Mouse (Mus musculus): ENCODE results near the gene Gm45062.
"Not testable (repeated sequence)": the region's sequence is repeated elsewhere in the genome, so short reads cannot be mapped to it uniquely, and the experiment has no call there.

The Gm45062 gene

DNA sequence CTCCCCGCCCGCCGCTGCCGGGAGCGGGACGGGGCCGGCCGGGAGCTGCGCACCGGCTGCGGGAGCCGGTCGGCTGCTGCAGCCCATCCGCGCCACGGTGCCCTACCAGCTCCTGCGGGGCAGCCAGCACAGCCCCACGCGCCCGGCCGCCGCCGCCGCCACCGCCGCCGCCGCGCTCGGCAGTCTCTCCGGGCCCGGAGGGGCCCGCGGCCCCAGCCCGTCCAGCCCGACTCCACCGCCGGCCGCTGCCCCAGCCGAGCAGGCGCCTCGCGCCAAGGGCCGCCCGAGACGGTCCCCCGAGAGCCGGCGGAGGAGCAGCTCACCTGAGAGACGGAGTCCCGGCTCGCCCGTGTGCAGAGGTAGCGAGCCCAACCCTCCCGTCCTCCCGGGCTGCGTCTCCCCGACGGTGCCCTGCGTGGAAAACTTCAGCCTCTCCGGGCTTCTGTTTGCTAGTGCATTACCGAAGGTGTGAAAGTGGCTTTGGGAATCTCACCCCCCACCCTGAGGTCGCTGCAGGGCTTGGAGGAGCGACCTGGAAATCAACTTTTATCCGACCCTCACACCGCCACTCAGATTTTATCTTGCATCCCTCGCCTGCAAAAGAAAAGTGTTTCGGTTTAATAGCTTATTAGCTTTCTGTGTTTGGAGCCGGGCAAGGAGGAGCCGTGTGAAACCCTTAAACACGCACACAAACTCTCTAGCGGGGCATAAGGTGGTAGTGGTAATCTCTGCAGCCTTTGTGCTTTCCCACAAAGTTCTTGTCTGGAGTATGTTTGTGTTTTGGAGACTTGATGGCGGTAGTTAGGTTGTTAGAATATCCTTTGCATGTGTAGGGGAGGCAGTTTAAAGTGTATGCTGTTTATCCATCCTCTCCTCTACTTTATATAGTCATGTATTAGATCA, 251.0 kb downstream of the Gm45062 start:
- peak; percentile 61 to 67 for DNase-seq

DNA sequence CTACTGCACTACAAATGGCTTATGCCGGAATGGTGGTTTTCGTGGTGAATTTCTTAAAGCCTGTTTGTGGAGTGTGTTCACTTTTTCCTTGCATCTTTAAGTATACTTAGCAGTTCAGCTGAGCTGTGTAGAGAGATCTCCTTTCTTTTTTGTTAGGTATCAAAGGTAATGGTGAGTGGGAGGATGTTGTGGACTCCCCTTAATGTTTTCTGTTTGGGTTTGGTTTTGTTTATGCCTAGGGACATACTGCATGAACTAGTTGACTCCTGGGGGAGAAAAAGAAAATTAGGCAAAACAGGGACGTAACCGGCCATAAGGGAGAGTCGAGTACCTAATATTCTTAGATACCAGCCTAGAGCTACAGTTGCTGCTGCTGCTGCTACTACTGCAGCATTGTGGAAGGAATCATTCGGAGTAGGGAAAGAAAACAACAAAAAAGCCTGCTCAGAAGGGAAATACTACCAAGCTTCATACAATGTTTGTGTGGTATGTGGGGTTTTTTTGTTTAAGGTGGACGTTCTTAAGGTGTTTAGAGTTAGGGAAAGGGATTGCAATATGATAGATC, 251.7 kb downstream of the Gm45062 start:
- peak in 1 of 2 experiments; percentile 36 for DNase-seq

DNA sequence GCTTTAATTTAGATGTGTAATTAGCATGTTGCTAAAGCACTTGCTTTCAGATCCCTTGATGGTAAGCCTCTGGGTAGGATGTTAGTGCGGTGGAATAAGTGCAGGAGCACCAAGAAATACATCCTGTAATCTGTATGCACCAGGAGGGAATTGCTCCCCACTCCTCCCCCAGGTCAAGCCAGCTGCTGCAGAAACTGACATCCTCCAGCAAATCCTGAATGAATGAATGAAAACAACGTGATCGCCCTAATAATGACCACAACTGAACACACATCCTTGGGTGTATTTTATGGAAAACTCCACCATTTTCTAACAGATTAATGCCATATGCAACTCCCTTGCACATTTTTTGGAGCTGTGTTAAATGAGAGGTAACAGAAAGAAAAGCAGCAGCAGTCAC, 252.2 kb downstream of the Gm45062 start:
- DNase-seq = peak; percentile 17 to 34

DNA sequence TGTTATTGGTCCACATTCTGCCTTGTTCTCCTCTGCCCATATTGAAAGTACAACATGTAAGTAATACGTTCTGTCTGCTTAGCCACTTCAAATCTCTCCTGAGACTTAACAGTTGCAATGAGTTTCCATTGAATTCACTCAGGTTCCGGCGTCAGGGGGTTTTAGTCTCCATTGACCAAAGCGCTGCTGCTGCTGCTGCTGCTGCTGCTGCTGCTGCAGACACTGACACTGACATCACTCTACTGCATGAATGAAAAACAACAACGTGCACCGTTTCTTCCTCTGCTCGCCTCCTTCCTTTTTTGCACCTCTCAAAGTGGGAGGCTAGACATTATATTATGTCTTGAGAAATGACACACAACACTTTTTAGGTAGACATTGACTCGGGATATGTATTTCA, 253.2 kb downstream of the Gm45062 start:
- DNase-seq = peak; percentile 23 to 36

DNA sequence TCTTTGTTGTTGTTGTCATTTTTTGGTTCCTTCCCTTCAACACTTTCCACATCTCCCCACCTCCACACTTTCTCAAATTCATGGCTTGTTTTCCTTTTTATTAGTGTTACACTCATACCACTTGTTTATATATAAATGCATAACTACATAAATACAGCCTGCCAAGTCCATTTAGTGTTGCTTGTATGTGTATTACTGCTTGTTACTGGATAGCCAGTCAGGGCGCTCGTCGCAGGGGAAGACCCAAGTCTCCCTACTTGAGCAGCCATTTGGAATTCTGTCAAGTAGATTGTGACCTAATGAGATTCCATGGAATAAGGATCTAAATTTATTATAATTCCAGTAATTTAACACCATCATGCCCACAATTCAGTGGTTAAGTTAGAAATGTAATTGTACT, 260.4 kb downstream of the Gm45062 start:
- no peak for DNase-seq

DNA sequence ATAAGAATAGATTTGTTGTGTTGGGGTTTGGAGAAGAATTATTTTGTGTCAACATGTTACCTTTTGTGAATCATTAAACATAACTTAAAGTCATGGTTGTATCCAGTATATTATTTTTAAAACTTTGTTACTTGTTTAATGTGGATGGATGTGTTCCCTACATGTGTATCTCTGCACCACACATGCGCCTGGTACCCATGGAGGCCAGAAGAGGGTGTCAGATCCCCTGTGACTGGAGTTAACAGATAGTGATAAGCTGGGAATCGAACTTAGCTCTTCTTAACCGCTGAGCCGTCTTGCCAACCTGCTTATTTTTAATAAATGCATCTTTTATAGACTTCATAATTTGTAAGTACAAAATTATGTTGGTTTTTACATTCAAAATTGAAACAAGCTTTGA, 262.0 kb downstream of the Gm45062 start:
- no peak for DNase-seq

DNA sequence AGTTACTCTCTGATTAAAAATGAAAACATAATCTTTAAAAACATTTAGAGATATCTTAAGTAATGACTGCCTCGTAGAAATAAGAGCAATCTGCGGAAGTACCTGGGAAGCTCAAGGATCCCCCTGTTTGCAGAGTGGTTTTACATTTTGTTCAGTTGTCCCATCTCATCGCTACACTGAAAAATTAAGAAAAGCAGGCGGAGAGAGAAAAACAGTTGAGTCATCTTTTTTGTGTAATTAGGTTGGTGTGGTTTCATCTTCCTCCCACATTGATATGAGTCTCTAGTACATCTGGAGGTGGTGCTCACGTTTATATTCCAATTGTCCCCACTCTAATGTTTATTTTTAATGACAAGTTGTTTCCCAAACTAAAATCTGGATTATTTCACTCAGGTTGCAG, 265.5 kb downstream of the Gm45062 start:
- no peak for DNase-seq

DNA sequence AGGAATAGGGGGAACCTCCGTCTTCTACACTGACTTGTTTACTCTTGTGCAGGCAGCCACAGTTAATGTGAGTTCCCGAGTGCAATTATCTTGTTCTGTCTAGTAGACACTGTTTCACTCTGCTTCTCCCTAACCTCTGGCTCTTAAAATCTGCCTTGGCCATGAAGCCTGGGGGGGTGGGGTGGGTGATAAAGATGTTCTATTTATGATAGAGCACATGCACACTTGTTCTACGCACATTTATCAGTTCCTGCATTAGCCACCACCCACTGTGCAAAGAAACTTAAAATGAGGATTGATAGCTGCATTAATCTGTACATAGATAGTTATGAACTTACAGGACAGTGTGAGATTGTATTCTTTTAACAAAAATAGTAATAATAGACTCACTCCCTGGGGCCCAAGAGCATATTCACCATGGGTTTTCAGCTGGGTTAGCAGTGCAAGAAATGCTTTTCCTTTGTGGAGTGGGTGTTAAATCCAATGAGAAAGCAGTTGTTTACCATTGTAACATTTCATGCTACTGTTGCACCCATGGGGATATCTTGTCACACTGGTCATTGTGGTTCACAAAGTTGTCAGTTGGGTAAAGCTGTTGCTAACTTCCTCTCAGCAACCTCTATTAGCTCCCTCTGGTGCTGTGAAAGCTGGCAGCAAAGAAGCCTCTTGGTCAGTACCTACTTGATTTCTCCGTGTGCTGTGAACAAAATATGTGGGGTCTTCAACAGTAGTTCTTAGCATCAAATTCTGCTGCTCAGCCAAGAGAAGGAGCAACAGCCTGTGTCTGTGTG, 272.0 kb downstream of the Gm45062 start:
- no peak for DNase-seq

DNA sequence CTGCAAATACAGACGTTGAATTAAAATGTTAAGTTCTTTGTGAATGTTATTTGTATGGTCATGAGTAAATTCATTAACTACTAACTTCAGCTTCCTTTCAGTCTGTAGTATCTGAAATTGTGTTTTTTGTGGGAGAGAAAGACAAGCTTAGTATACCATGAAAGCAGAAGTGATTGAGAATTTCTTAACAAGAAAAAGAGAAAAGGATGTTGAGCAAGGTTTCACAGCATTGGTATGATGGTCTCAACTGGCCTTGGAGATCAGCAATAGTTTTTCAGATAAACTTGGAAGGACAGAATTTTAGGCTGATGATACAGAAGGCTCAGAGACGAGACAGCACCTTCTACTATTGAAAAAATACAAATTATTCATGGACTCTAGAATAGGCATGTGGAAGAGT, 277.7 kb downstream of the Gm45062 start:
- DNase-seq = no peak

DNA sequence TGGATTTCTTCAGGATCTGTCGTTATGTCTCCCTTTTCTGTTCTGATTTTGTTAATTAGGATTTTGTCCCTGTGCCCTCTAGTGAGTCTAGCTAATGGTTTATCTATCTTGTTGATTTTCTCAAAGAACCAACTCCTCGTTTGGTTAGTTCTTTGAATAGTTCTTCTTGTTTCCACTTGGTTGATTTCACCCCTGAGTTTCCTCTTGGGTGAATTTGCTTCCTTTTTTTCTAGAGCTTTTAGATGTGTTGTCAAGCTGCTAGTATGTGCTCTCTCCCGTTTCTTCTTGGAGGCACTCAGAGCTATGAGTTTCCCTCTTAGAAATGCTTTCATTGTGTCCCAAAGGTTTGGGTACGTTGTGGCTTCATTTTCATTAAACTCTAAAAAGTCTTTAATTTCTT, 282.3 kb downstream of the Gm45062 start:
- DNase-seq = not testable (repeated sequence)

DNA sequence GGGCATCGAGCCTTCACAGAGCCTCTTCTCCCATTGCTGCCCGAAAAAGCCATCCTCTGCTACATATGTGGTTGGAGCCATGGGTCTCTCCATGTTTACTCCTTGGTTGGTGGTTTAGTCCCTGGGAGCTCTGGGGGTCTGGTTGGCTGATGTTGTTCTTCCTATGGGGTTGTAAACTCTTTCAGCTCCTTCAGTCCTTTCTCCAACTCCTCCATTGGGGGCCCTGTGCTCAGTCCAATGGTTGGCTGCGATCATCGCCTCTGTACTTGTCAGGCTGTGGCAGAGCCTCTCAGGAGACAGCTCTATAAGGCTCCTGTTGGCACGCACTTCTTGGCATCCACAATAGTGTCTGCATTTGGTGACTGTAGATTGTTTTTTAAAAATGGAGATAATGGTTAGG, 285.6 kb downstream of the Gm45062 start:
- peak; percentile 21 to 33 for DNase-seq

DNA sequence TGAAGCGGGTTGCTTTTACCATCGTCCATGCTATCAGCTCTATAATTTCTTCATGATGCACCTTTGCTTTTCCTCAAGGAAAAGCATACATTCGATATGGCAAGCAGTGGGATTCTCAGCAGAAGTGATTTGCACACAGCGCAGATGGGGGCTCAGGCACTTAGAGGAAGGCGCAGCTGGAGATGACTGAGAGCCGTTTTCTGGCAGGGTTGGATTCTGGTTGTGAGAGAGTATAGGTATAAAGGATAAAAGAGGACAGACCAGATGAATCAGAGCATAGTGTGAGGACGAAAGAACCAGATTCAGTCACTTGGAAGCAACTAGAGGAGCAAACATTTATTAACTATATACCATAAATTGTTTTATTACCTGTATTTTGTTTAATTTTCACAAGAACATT, 286.5 kb downstream of the Gm45062 start:
- DNase-seq = no peak

DNA sequence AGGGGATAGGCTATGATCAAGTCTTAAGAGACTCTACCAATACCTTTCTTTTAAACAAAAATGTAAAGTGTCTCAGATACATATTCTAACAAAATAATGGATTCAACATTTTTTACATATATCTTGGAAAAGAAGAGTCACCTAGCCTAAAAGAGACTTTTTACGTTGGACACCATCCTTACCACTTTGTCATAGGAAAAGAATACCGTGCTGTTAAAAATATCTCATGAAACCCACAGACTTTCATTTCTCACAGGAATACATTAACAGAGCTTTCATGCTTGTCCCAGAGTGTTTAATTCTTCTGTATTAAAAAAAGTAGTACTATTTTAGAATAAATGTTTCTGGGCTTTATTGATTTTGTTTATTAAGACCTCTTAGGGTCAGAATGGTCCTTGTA, 291.9 kb downstream of the Gm45062 start:
- DNase-seq = no peak

DNA sequence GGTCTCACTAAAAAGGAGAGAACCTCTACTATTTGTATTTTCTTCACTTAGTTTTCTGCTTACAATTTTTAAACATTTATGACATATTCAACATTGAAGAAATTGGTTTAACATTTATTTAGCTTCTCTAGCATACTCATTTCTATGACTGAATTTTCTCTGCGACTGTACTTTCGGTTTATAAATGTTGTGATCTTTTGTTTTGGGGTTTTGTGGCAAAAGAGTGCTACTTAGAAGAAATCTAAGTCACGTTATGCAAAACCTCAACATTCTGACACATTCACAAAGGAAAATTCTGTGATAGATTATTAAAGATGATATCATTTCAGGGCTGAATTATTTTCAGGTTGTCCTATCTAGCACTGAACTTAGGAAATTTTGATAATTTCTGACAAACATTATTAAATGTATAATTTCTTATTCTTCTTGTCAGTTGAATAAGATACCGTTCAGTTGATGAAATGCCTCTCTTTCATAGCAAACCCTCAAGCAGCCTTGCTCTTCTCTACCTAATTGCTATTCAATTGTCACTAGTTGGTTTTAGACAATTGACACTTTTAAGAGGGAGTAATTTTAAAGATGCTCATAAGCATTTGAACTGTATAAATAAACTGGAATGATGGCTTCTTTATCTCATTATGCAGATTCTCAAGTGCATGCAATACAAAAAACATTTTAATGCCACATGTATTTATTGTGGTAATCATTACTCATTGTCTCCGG, 297.8 kb downstream of the Gm45062 start:
- no peak for DNase-seq

DNA sequence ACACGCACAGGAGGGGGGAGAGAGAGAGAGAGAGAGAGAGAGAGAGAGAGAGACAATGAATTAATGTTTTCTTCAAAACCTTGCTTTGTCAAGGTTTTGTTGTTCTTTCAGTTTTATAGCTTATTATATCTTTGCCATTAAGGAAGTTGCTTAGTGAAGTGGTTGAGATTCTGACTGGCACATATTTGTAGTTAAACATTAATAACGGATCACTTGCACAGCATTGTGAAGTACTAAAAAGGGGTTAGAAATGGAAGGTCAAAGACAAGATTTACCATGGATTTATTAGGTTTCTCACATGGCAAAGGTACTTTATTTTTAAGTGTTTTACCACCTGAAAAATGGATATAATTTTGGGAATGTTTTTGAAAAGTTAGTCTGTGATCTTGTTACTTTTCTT, 301.4 kb downstream of the Gm45062 start:
- no peak for DNase-seq

DNA sequence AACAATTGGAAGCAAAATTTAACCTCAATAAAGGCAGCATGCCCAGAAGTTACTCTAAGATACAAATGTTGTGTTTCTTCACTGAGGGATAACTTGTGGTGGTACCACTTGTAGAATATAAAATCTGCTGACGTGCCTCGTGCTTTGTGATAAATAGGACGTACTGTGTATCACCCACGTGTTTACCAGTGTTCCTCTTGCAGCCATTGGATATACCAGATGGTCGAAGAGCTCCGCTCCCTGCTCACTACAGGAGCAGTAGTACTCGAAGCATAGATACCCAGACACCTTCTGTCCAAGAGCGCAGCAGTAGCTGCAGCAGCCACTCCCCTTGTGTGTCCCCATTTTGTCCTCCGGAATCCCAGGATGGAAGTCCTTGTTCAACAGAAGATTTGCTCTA, 323.1 kb downstream of the Gm45062 start:
- peak; percentile 12 to 24 for DNase-seq

DNA sequence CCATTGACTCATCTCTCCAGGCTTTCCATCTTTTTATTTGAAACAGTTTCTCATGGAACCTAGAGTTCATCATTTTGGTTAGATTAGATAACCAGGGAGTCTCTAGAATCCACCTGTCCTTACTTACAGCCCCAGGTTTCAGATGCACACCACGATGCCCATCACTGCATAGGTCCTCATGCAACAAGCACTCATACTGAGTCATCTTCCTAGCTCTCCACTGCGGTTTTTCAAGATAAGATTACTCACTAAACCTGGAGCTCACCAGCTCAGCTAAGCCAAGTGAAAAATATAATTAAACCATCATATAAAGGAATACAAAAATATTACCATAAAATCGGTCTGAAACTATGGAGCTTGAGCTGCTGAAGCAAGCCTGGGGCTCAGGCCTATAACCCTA, 324.6 kb downstream of the Gm45062 start:
- DNase-seq = no peak

DNA sequence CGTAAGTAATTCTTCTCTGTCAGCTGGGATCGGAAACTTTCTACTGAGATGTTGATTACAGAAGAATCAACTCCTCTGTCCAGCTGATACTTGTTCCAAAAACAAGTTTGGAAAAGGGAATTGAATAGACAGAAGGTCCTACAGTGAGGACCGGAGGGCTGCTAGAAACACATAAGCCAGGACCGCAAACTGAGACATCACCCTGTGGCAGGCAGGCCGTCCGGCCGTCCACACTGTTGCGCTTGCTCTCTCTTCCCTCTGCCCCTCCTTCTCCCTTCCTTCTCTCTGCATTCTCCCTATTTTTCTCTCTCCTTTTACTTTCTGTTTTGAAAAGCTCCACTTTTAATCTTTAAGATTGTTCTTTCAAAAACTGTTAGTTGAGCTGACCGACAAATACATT, 332.4 kb downstream of the Gm45062 start:
- peak; percentile 17 to 39 for DNase-seq

DNA sequence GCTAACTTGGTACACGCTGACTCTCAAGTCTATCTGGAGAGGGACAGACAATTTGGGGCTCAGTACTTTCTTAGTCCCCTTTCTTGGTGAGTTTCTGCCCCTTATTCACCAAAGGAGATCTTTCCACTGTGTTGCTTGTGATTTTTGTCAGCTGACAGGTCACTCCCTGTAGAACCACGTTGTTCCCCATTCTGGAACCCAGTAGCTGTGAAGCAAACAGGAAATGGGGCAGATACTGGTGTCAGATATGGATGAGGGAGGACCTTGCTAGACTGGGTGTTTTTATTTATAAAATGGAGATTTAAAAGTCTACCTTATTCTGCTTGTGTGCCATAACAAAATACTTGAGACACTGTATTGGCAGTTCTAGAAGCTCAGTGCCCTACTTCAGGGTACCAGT, 358.1 kb downstream of the Gm45062 start:
- no peak for DNase-seq

DNA sequence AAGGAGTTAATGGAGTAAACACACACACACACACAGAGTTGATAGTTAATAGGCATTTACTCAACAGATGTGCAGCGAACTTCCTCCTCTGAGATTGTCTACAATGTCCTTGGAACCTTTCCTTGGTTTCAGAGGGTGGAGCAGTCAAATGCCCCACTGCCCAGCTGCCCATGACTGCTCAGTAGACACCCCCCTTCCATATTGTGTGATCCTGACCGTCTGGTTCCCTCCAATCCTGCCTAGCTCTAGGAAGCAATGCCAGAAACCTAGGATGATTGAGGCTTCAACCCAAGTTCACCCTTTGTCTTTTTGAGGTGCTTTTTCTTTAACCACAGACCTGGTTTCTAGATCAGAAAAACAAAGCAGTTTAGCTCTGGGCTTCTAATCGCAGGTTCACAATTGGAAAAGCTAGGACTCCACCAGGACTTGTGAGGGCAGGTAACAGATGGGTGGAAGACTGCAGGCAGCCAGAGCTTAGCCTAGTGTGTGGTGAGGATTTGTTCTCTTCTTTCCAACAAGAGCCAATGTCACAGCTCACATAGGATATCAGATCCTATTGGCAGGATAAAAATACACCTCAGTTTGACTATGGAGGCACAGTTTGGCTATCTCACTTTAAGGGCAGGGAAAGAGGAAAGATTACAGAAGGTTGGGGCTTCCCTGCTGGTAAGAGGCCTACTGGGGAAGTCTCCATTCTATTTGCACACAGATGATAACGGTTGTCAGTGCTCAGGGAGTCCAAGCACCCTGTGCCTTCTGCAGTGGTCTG, 360.5 kb downstream of the Gm45062 start:
- DNase-seq = peak; percentile 61 to 76

DNA sequence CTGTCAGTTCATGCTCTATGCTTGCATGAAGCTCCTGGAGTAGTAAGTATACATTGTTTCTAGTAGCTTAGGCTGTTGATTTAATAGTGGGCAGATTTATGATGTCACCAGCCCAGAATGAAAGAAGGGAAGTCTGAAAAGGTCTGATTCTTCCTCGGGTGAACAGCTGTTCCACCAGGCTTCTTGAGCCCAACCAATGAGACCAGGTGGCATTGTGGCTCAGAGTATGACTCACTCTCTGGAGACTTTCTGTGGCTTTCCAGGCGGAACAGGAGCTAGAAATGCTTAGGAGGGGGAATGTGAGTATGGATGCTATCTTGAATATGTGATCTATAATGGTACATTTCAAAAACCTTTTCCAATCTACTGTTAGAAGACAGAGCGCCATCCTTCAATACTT, 363.8 kb downstream of the Gm45062 start:
- no peak for DNase-seq

DNA sequence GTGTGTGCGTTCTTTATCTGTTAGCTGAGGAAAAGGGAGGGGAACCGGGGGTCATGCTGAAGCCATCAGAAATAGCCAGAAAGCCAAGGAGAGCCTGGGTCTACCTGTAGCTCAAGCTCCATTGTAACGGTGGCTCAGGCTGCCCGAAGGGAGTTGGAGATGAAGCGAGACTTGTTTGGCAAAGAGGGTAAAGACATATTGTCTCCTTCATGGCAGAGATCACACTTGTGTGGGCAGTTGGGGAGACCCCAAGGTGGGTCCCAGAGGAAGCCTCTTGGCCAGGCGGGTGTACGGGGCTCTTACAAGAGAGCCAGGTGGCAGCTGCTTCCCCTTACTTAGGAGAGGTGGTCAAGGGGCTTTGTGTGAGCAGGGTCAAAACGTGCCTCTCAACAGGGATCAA, 369.0 kb downstream of the Gm45062 start:
- DNase-seq = no peak
